Mouse (Mus musculus): ENCODE results near the gene Marc1. TPM values are rescaled to one million over a fixed set of nuclear protein-coding genes. Genes with fewer than 3 reads are reported as not detected.

Gene Marc1
- polyA plus RNA-seq, 1 experiment from 2014 or later = 40.0 TPM

GRCm38 (mm10) chr1:184783641-184784040 is 27.5 kb downstream of the Marc1 start:
- Histone ChIP-seq H3K27me3 (no peaks in the 10 kb centered on the region), H3K4me2 (no peak overlapping the region), H3K36me3 (replicated peaks) (no peaks in the 10 kb centered on the region), H3K4me3 (replicated peaks) (no peak overlapping the region), H3K9ac (no peak overlapping the region), H3K27ac (replicated peaks) (no peak overlapping the region), H3K4me1 (replicated peaks) (peaks cover 34% of the 10 kb centered on the region), H3K9me3 (replicated peaks) (no peaks in the 10 kb centered on the region)
- WGBS (ENCODE audit: insufficient replicate concordance) = 38% methylated on average over 4 of the region's 4 CpGs
- no peak for ATAC-seq (ENCODE audit: insufficient read depth)

GRCm38 (mm10) chr1:184782161-184782513 is 29.0 kb downstream of the Marc1 start:
- WGBS (ENCODE audit: insufficient replicate concordance) = 67% methylated on average over 14 of the region's 14 CpGs
- ATAC-seq (ENCODE audit: insufficient read depth) = no peak
- Histone ChIP-seq H3K36me3 (replicated peaks) (no peaks in the 10 kb centered on the region), H3K27ac (replicated peaks) (no peak overlapping the region), H3K9ac (no peak overlapping the region), H3K4me3 (replicated peaks) (no peak overlapping the region), H3K4me1 (replicated peaks) (peaks cover 36% of the 10 kb centered on the region), H3K4me2 (no peak overlapping the region), H3K27me3 (no peaks in the 10 kb centered on the region), H3K9me3 (replicated peaks) (no peaks in the 10 kb centered on the region)

- H3K27me3 ChIP-seq = no peaks in the 10 kb centered on the region
- peak overlapping the region; percentile 49 for H3K27ac ChIP-seq (replicated peaks)
- H3K4me3 ChIP-seq (replicated peaks) = no peak overlapping the region
- no peak overlapping the region for H3K9ac ChIP-seq
- no peaks in the 10 kb centered on the region for H3K36me3 ChIP-seq (replicated peaks)
- H3K4me1 ChIP-seq (replicated peaks) = peaks cover 32% of the 10 kb centered on the region
- WGBS (ENCODE audit: insufficient replicate concordance) = 22% methylated on average over 10 of the region's 10 CpGs
- H3K4me2 ChIP-seq = no peak overlapping the region
- peak; percentile 75 for ATAC-seq (ENCODE audit: insufficient read depth)
- H3K9me3 ChIP-seq (replicated peaks) = no peaks in the 10 kb centered on the region
Observed at GRCm38 (mm10) chr1:184781286-184782160, 29.6 kb downstream of the Marc1 start.

- Histone ChIP-seq H3K9me3 (replicated peaks) (no peaks in the 10 kb centered on the region), H3K4me3 (replicated peaks) (no peak overlapping the region), H3K36me3 (replicated peaks) (no peaks in the 10 kb centered on the region), H3K4me2 (no peak overlapping the region), H3K4me1 (replicated peaks) (peaks cover 32% of the 10 kb centered on the region), H3K27me3 (peaks cover 2% of the 10 kb centered on the region; the same call in 1 of the 2 replicates), H3K9ac (no peak overlapping the region), H3K27ac (replicated peaks) (no peak overlapping the region)
- ATAC-seq (ENCODE audit: insufficient read depth) = no peak
- whole genome bisulfite sequencing (ENCODE audit: insufficient replicate concordance) = 80% methylated on average over 6 of the region's 6 CpGs
Observed at GRCm38 (mm10) chr1:184778157-184778556, 33.0 kb downstream of the Marc1 start.

- H3K4me1 ChIP-seq (replicated peaks) = peaks cover 23% of the 10 kb centered on the region
- H3K4me3 ChIP-seq (replicated peaks) = no peak overlapping the region
- no peaks in the 10 kb centered on the region for H3K36me3 ChIP-seq (replicated peaks)
- WGBS (ENCODE audit: insufficient replicate concordance) = 28% methylated on average over 22 of the region's 22 CpGs
- no peak overlapping the region for H3K27ac ChIP-seq (replicated peaks)
- no peak overlapping the region for H3K4me2 ChIP-seq
- no peaks in the 10 kb centered on the region for H3K9me3 ChIP-seq (replicated peaks)
- ATAC-seq (ENCODE audit: insufficient read depth) = no peak
- no peak overlapping the region for H3K9ac ChIP-seq
- H3K27me3 ChIP-seq = peaks cover 2% of the 10 kb centered on the region; the same call in 1 of the 2 replicates
Observed at GRCm38 (mm10) chr1:184777061-184777795, 33.9 kb downstream of the Marc1 start.

GRCm38 (mm10) chr1:184775289-184775688 is 35.8 kb downstream of the Marc1 start:
- peaks cover 6% of the 10 kb centered on the region for H3K27me3 ChIP-seq
- no peak overlapping the region for H3K4me3 ChIP-seq (replicated peaks)
- H3K36me3 ChIP-seq (replicated peaks) = no peaks in the 10 kb centered on the region
- no peak overlapping the region for H3K27ac ChIP-seq (replicated peaks)
- ATAC-seq (ENCODE audit: insufficient read depth) = no peak
- H3K9me3 ChIP-seq (replicated peaks) = no peaks in the 10 kb centered on the region
- peaks cover 12% of the 10 kb centered on the region for H3K4me1 ChIP-seq (replicated peaks)
- 50% methylated on average over 9 of the region's 9 CpGs for WGBS (ENCODE audit: insufficient replicate concordance)
- H3K9ac ChIP-seq = no peak overlapping the region
- no peak overlapping the region for H3K4me2 ChIP-seq

GRCm38 (mm10) chr1:184771891-184772249 is 39.2 kb downstream of the Marc1 start:
- Histone ChIP-seq H3K4me1 (replicated peaks) (peaks cover 9% of the 10 kb centered on the region), H3K4me2 (peak overlapping the region; percentile 34; the same call in 1 of the 2 replicates), H3K27ac (replicated peaks) (no peak overlapping the region), H3K9ac (no peak overlapping the region), H3K4me3 (replicated peaks) (no peak overlapping the region), H3K36me3 (replicated peaks) (no peaks in the 10 kb centered on the region), H3K27me3 (peaks cover 6% of the 10 kb centered on the region), H3K9me3 (replicated peaks) (no peaks in the 10 kb centered on the region)
- 9% methylated on average over 9 of the region's 9 CpGs for WGBS (ENCODE audit: insufficient replicate concordance)
- no peak for ATAC-seq (ENCODE audit: insufficient read depth)

GRCm38 (mm10) chr1:184771202-184771890 is 39.8 kb downstream of the Marc1 start:
- Histone ChIP-seq H3K36me3 (replicated peaks) (no peaks in the 10 kb centered on the region), H3K4me2 (peak overlapping the region; percentile 34), H3K9ac (no peak overlapping the region), H3K27me3 (peaks cover 6% of the 10 kb centered on the region), H3K4me3 (replicated peaks) (no peak overlapping the region), H3K4me1 (replicated peaks) (peaks cover 9% of the 10 kb centered on the region), H3K27ac (replicated peaks) (no peak overlapping the region), H3K9me3 (replicated peaks) (no peaks in the 10 kb centered on the region)
- 3% methylated on average over 18 of the region's 18 CpGs for WGBS (ENCODE audit: insufficient replicate concordance)
- ATAC-seq (ENCODE audit: insufficient read depth) = peak; percentile 59

GRCm38 (mm10) chr1:184763866-184764265 is 47.2 kb downstream of the Marc1 start:
- H3K36me3 ChIP-seq (replicated peaks) = no peaks in the 10 kb centered on the region
- 33% methylated on average over 3 of the region's 3 CpGs for WGBS (ENCODE audit: insufficient replicate concordance)
- H3K27ac ChIP-seq (replicated peaks) = no peak overlapping the region
- no peaks in the 10 kb centered on the region for H3K4me1 ChIP-seq (replicated peaks)
- H3K9me3 ChIP-seq (replicated peaks) = no peaks in the 10 kb centered on the region
- no peak overlapping the region for H3K4me2 ChIP-seq
- H3K9ac ChIP-seq = no peak overlapping the region
- no peaks in the 10 kb centered on the region for H3K27me3 ChIP-seq
- no peak overlapping the region for H3K4me3 ChIP-seq (replicated peaks)
- no peak for ATAC-seq (ENCODE audit: insufficient read depth)

- Histone ChIP-seq H3K36me3 (replicated peaks) (no peaks in the 10 kb centered on the region), H3K4me3 (replicated peaks) (no peak overlapping the region), H3K27ac (replicated peaks) (no peak overlapping the region), H3K9me3 (replicated peaks) (no peaks in the 10 kb centered on the region), H3K27me3 (no peaks in the 10 kb centered on the region), H3K4me2 (no peak overlapping the region), H3K9ac (no peak overlapping the region), H3K4me1 (replicated peaks) (no peaks in the 10 kb centered on the region)
- WGBS (ENCODE audit: insufficient replicate concordance) = 55% methylated on average over 5 of the region's 5 CpGs
- no peak for ATAC-seq (ENCODE audit: insufficient read depth)
Observed at GRCm38 (mm10) chr1:184762941-184763340, 48.2 kb downstream of the Marc1 start.

GRCm38 (mm10) chr1:184761988-184762387 is 49.1 kb downstream of the Marc1 start:
- H3K27ac ChIP-seq (replicated peaks) = no peak overlapping the region
- H3K9ac ChIP-seq = no peak overlapping the region
- 58% methylated on average over 4 of the region's 4 CpGs for WGBS (ENCODE audit: insufficient replicate concordance)
- no peak overlapping the region for H3K4me3 ChIP-seq (replicated peaks)
- no peaks in the 10 kb centered on the region for H3K4me1 ChIP-seq (replicated peaks)
- H3K27me3 ChIP-seq = no peaks in the 10 kb centered on the region
- no peaks in the 10 kb centered on the region for H3K36me3 ChIP-seq (replicated peaks)
- H3K9me3 ChIP-seq (replicated peaks) = no peaks in the 10 kb centered on the region
- no peak for ATAC-seq (ENCODE audit: insufficient read depth)
- no peak overlapping the region for H3K4me2 ChIP-seq

Data from liver, embryonic 15.5 days (tissue).